Mouse (Mus musculus) C2C12 (cell line): ENCODE measurements around the gene Psmb3. TPM values are rescaled to one million over a fixed set of nuclear protein-coding genes. Genes with fewer than 3 reads are reported as not detected.
A peak's percentile ranks its signal among the peaks of the same experiment; 100 is the strongest.
"Not testable (repeated sequence)": the region's sequence is repeated elsewhere in the genome, so short reads cannot be mapped to it uniquely, and the experiment has no call there.

Source experiments
- H3K27me3 ChIP-seq: one replicate; pipeline ENCODE4 v1.6.1; 2011; ENCODE audit not compliant: control insufficient read depth, insufficient read depth, insufficient read length
- H3K36me3 ChIP-seq: one replicate; pipeline ENCODE4 v1.6.1; 2011; ENCODE audit not compliant: control insufficient read depth, insufficient read depth
- H3K4me3 ChIP-seq: one replicate; pipeline ENCODE4 v1.5.1; 2011; ENCODE audit warnings: mild to moderate bottlenecking, control low read depth; ENCODE audit not compliant: poor library complexity, insufficient read depth, severe bottlenecking
- H3K79me2 ChIP-seq: one replicate; pipeline ENCODE4 v1.6.1; 2011; ENCODE audit not compliant: control insufficient read depth, insufficient read depth
- H3K79me3 ChIP-seq: one replicate; pipeline ENCODE4 v1.6.1; 2011; ENCODE audit warnings: low read depth, control low read depth
- H3ac ChIP-seq: one replicate; pipeline ENCODE3; 2011; ENCODE audit warnings: low read depth; ENCODE audit not compliant: control insufficient read depth, insufficient read length
- CEBPB ChIP-seq: IDR thresholded peaks from one replicate; pipeline ENCODE4 v1.6.1; 2011; ENCODE audit warnings: low read depth, mild to moderate bottlenecking, control low read depth, moderate library complexity
- CTCF ChIP-seq: IDR thresholded peaks from one replicate; pipeline ENCODE4 v1.5.1; 2011; ENCODE audit not compliant: control insufficient read depth, insufficient read depth, insufficient read length
- FOSL1 ChIP-seq: IDR thresholded peaks from one replicate; pipeline ENCODE4 v1.8.0; 2011; ENCODE audit warnings: mild to moderate bottlenecking, low read length; ENCODE audit not compliant: poor library complexity, insufficient read depth, severe bottlenecking
- MAX ChIP-seq: IDR thresholded peaks from one replicate; pipeline ENCODE4 v1.6.1; 2011; ENCODE audit warnings: mild to moderate bottlenecking, control low read depth
- MYOD1 ChIP-seq: IDR thresholded peaks from one replicate; pipeline ENCODE4 v1.6.1; 2011; ENCODE audit warnings: low read depth; ENCODE audit not compliant: control insufficient read depth, insufficient read length
- MYOG ChIP-seq: IDR thresholded peaks from one replicate; pipeline ENCODE4 v1.6.1; 2011; ENCODE audit not compliant: control insufficient read depth, insufficient read length; ENCODE audit errors: extremely low read depth
- USF1 ChIP-seq: IDR thresholded peaks from one replicate; pipeline ENCODE4 v1.6.1; 2011; ENCODE audit warnings: low read depth, mild to moderate bottlenecking, control low read depth, moderate library complexity
- polyA plus RNA-seq: library from polyadenylated mRNA; unstranded; fragments of >200 nt; fragmentation: generic; extraction: Trizol; gene quantifications from one replicate; pipeline ENCODE4 v1.2.1, GENCODE M21; 2012; ENCODE audit warnings: missing spikeins

Psmb3 gene
- polyA plus RNA-seq, 1 experiment, result 690 TPM

DNA sequence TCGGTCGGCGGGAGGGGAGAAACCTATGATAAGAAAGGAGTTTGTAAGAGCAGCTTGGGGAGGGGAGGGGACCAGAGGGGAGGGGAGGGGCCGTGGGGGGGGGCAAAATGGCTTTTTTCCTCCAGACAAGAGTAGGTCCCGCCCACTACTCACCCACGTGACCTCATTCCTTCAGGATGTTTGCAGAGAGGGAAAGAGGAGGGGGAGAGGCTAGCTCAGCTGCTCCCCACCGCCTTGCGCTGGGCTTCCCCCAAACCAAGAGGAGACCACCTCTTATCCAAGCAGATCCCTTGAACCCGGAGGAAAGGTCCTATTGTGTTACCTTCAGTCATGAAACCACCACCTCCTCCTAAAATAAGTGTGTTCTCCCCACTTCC lies 3.6 kb upstream of the Psmb3 start:
- TF ChIP-seq CTCF (no peak), CEBPB (no peak), MYOG (no peak), FOSL1 (no peak), USF1 (peak; percentile 94), MAX (no peak)
- H3K79me2 ChIP-seq, result peaks cover 62% of the 10 kb centered on the region
- peak overlapping the region; percentile 89 for H3K4me3 ChIP-seq
- H3K36me3 ChIP-seq, result peaks cover 7% of the 10 kb centered on the region
- no peaks in the 10 kb centered on the region for H3K27me3 ChIP-seq
- H3ac ChIP-seq, result peak overlapping the region; percentile 91
- H3K79me3 ChIP-seq, result peaks cover 55% of the 10 kb centered on the region

DNA sequence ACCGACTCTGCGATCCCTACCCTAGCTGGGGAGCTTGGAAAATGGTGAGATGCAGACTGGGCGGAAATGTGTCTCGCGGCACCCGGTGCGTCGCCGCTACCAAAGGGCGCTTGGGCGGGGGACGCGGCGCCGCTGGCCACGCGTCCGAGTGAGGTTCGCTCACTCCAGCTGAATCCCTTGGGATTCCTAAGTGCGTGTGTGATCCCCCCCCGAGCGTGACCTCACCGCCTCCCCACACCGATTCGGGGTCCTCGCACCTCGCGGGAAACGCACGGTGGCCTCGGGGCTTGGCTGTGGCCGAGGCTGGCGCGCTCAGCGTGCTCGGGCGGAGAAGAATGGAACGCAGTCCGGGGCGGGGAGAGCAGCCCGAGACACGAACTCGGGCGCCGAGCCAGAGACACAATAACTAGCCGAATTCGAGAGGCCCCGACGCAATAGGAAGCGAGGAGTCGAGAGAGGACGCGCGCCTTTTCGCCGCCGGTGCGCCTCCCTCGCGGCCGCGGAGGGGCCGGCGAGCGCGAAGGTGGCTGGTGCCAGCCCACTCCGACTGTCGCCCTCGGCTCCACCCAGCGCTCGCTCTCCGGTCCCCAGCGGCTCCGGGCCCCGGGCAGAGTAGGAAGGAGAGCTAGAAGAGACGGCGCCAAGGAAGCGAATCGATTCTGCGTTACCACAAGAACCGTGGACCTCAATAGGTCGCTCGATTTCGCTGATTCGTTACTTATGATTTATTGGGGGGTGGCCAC lies 3.0 kb upstream of the Psmb3 start, which contains the start of gene Pcgf2:
TSS of gene Pcgf2 (minus strand) at position 495 of the 743 bp plus-strand sequence.
- peak; percentile 76 for TF ChIP-seq MAX
- no peak for TF ChIP-seq MYOG

DNA sequence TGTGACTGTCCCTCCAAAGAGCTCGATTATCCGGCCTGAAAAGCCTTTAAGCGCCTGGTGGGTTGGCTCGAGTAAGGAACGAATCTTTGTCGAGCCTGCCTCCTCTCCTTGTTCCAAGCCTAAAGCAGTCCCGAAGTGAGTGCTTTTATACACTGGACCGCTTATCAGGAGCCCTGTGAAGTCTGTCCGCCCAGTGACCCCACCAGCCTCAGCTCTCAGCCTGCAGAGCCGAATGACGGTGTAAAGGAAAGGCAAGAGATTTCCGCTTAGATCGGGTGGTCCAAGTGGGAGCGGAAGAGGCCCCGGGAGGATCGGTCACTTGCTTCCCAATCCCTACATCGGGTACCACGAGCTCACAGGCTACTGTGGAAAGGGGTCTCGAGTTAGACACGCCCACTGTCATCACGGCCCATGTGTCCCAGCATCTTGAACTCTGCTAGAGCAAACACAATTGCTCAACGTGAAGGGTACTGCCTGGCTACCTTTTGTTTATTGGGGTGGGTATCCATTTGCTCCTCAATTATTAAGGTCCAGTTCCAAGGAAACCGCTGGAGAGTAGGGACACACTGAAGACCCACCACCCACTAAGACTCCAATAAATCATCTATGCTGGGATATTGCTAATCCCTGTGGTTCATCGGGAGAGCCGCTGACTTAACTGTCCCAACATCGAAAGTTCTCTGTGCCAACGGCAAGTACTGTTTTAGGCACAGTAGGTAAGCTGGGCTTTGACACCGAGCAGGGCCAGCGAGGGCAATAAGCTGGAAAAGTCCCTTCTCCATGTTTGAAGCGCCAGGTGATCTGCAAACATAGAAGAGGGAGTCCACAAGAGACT lies 2.2 kb upstream of the Psmb3 start:
- Histone ChIP-seq H3K4me3 (peak overlapping the region; percentile 89), H3K79me2 (peaks cover 62% of the 10 kb centered on the region), H3K79me3 (peaks cover 56% of the 10 kb centered on the region), H3ac (peak overlapping the region; percentile 84), H3K27me3 (no peaks in the 10 kb centered on the region), H3K36me3 (peaks cover 20% of the 10 kb centered on the region)
- no peak for TF ChIP-seq MAX
- TF ChIP-seq CTCF, result no peak
- TF ChIP-seq FOSL1, result no peak
- no peak for TF ChIP-seq USF1
- TF ChIP-seq CEBPB, result no peak
- no peak for TF ChIP-seq MYOD1
- no peak for TF ChIP-seq MYOG

More for the DNA sequence above, 3.0 kb upstream of the Psmb3 start, which contains the start of gene Pcgf2:
- Histone ChIP-seq H3K36me3 (peaks cover 12% of the 10 kb centered on the region), H3K27me3 (no peaks in the 10 kb centered on the region), H3ac (peak within 1 kb of the TSS; percentile 91), H3K4me3 (peak within 1 kb of the TSS; percentile 89), H3K79me3 (peaks cover 56% of the 10 kb centered on the region), H3K79me2 (peaks cover 62% of the 10 kb centered on the region)

DNA sequence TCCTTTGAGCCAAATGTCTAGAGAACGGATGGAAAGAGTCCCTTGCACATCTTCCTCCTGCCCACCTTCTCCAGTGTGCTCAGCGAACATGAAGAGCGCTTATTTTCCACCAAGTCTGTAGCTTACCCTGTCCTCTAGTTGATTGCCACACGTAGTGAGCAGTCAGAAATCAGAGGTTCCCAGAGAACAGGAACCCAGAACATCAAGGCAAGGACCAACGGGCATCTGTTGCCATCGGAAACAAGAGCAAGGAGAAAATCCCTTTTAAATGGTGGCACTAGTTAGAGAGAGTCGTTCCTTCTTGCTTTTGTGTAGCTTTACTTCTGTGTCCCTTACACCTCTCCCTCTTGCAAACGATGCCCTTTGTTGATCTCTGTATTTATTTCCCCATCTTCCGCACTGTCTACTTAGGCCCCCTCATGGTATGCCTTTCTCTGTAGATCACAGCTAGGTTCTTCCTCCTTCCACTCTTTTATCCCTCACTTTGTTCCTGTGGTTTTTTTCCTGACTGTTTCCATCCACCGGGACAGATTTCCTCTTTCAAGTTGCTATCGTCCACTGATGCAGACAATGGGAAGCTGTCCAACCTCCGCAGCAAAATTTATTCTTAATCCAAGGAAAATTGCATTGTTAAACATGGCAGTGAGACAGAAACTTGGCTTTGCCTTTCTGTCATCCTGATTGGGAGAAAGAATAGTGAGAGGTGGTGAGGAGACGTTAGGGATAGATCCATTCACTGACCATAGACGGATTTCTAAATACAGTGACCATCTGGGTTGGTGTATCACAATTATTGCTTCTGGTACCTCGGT lies 1.4 kb upstream of the Psmb3 start:
- Histone ChIP-seq H3ac (no peak overlapping the region), H3K4me3 (no peak overlapping the region), H3K79me3 (peaks cover 56% of the 10 kb centered on the region), H3K79me2 (peaks cover 62% of the 10 kb centered on the region), H3K36me3 (peaks cover 28% of the 10 kb centered on the region), H3K27me3 (no peaks in the 10 kb centered on the region)
- TF ChIP-seq MYOD1, result no peak
- TF ChIP-seq USF1, result no peak
- no peak for TF ChIP-seq FOSL1
- TF ChIP-seq MYOG, result no peak
- TF ChIP-seq MAX, result no peak

DNA sequence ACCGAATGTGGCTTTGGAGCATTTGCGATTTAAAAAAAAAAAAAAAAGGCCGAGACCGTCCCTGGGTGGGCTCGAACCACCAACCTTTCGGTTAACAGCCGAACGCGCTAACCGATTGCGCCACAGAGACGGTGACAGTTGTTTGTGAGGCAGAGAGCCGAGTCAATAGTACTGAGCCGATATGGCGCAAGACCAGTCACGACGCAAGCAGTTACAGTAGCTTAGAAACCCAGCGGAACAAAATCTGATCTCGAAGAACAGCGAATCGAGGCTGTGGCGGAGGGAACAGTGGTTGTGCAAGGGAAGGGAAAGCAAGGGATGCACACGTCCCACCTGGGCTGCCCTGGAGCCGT lies 830 bp upstream of the Psmb3 start:
- Histone ChIP-seq H3K4me3 (peak overlapping the region; percentile 97), H3K79me2 (peaks cover 62% of the 10 kb centered on the region), H3ac (peak overlapping the region; percentile 85), H3K36me3 (peaks cover 33% of the 10 kb centered on the region), H3K27me3 (no peaks in the 10 kb centered on the region), H3K79me3 (peaks cover 54% of the 10 kb centered on the region)
- no peak for TF ChIP-seq MAX
- TF ChIP-seq CEBPB, result peak; percentile 96
- TF ChIP-seq MYOG, result no peak
- TF ChIP-seq MYOD1, result no peak

DNA sequence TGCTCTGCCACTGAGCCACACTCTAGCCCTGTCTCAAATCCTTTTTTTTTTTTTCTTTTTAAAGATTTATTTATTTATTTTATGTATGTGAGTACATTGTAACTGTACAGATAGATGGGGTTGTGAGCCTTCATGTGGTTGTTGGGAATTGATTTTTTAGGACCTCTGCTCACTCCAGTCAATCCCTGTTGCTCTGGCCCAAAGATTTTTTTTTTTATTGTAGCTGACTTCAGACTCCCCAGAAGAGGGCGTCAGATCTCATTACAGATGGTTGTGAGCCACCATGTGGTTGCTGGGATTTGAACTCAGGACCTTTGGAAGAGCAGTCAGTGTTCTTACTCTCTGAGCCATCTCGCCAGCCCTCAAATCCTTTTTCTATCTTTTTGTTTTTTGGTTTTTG lies 6.9 kb downstream of the Psmb3 start:
- Histone ChIP-seq H3K79me3 (peaks cover 25% of the 10 kb centered on the region), H3K36me3 (peaks cover 93% of the 10 kb centered on the region), H3K79me2 (peaks cover 52% of the 10 kb centered on the region)
- not testable (repeated sequence) for H3ac ChIP-seq, H3K4me3 ChIP-seq, H3K27me3 ChIP-seq
